Mouse (Mus musculus) forebrain, embryonic 10.5 days (tissue): ENCODE data around the gene D17Wsu92e. TPM values are rescaled to one million over a fixed set of nuclear protein-coding genes. Genes with fewer than 3 reads are reported as not detected.

Experiments used
- DNase-seq: peaks from one replicate; pipeline ENCODE4 v3.0.0-alpha.2; 2017; ENCODE audit warnings: low spot score; ENCODE audit errors: extremely low spot score
- H3K27ac ChIP-seq: fragments of 300-500 bp; sonication (generic); 2 replicates; pipeline ENCODE4 v1.5.1; 2016; ENCODE audit warnings: mild to moderate bottlenecking
- H3K27me3 ChIP-seq: fragments of 300-500 bp; sonication (generic); 2 replicates; pipeline ENCODE4 v1.6.1; 2016; ENCODE audit warnings: mild to moderate bottlenecking; ENCODE audit not compliant: poor library complexity, severe bottlenecking
- H3K36me3 ChIP-seq: fragments of 300-500 bp; sonication (generic); replicated peaks from 2 replicates; pipeline ENCODE4 v1.6.1; 2016; ENCODE audit warnings: mild to moderate bottlenecking, moderate library complexity
- H3K4me1 ChIP-seq: fragments of 300-500 bp; sonication (generic); 2 replicates; pipeline ENCODE4 v1.6.1; 2016
- H3K4me3 ChIP-seq: fragments of 300-500 bp; sonication (generic); 2 replicates; pipeline ENCODE4 v1.5.1; 2016; ENCODE audit warnings: mild to moderate bottlenecking, moderate library complexity
- H3K9me3 ChIP-seq: fragments of 300-500 bp; sonication (generic); 2 replicates; pipeline ENCODE4 v1.6.1; 2016; ENCODE audit warnings: mild to moderate bottlenecking, moderate library complexity
- WGBS: fragments of 180-500 bp; shearing (Covaris S2); methylation state at CpG from one replicate; pipeline ENCODE4 v1.1.7; 2016; 5-methylcytosine and 5-hydroxymethylcytosine counted together
- polyA plus RNA-seq: library from polyadenylated mRNA; unstranded; fragments of >200 nt; fragmentation: Nextera tagmentation; extraction: Ambion mirVana; gene quantifications from 2 replicates; pipeline ENCODE4 v1.2.1, GENCODE M21; 2016

D17Wsu92e gene
- polyA plus RNA-seq, 1 experiment from 2014 or later: 12.4 TPM

- Histone ChIP-seq H3K27me3 (peaks cover 48% of the 10 kb centered on the region), H3K4me3 (no peak overlapping the region), H3K4me1 (peaks cover 53% of the 10 kb centered on the region), H3K9me3 (no peaks in the 10 kb centered on the region), H3K27ac (0 out of 2 replicates have a peak overlapping the region, but pooled peaks have one; percentile 5), H3K36me3 (no peaks in the 10 kb centered on the region)
- DNase-seq: no peak
- 59% methylated on average over 5 of the region's 5 CpGs for WGBS
Measured at GRCm38 (mm10) chr17:27718250-27718649, 102.2 kb downstream of the D17Wsu92e start.

- Histone ChIP-seq H3K4me3 (peak overlapping the region; percentile 48), H3K4me1 (peaks cover 53% of the 10 kb centered on the region), H3K27me3 (peaks cover 48% of the 10 kb centered on the region), H3K27ac (peak overlapping the region; percentile 76), H3K36me3 (no peaks in the 10 kb centered on the region), H3K9me3 (no peaks in the 10 kb centered on the region)
- DNase-seq: peak; percentile 78
- 2% methylated on average over 16 of the region's 16 CpGs for WGBS
Measured at GRCm38 (mm10) chr17:27716804-27717203, 103.6 kb downstream of the D17Wsu92e start.

- Histone ChIP-seq H3K36me3 (no peaks in the 10 kb centered on the region), H3K9me3 (no peaks in the 10 kb centered on the region), H3K27ac (no peak overlapping the region), H3K4me1 (peaks cover 34% of the 10 kb centered on the region), H3K4me3 (no peak overlapping the region), H3K27me3 (peaks cover 50% of the 10 kb centered on the region)
- no peak for DNase-seq
- WGBS: 86% methylated on average over 1 of the region's 1 CpGs
Measured at GRCm38 (mm10) chr17:27712832-27713231, 107.6 kb downstream of the D17Wsu92e start.

- Histone ChIP-seq H3K4me3 (no peak overlapping the region), H3K9me3 (no peaks in the 10 kb centered on the region; the same call in 1 of the 2 replicates), H3K36me3 (no peaks in the 10 kb centered on the region), H3K4me1 (peaks cover 29% of the 10 kb centered on the region), H3K27ac (no peak overlapping the region), H3K27me3 (peaks cover 64% of the 10 kb centered on the region)
- DNase-seq: no peak
- 84% methylated on average over 5 of the region's 5 CpGs for WGBS
Measured at GRCm38 (mm10) chr17:27709650-27710049, 110.8 kb downstream of the D17Wsu92e start.

- Histone ChIP-seq H3K27ac (peak overlapping the region; percentile 75), H3K27me3 (peaks cover 74% of the 10 kb centered on the region), H3K4me1 (peaks cover 29% of the 10 kb centered on the region), H3K4me3 (peak overlapping the region; percentile 49), H3K9me3 (no peaks in the 10 kb centered on the region; the same call in 1 of the 2 replicates), H3K36me3 (no peaks in the 10 kb centered on the region)
- DNase-seq: peak; percentile 98
- WGBS: 4% methylated on average over 25 of the region's 25 CpGs
Measured at GRCm38 (mm10) chr17:27707954-27708661, 112.3 kb downstream of the D17Wsu92e start.

- Histone ChIP-seq H3K9me3 (no peaks in the 10 kb centered on the region; the same call in 1 of the 2 replicates), H3K4me3 (no peak overlapping the region), H3K36me3 (no peaks in the 10 kb centered on the region), H3K27ac (no peak overlapping the region), H3K4me1 (peaks cover 44% of the 10 kb centered on the region), H3K27me3 (peaks cover 83% of the 10 kb centered on the region)
- no peak for DNase-seq
- 29% methylated on average over 10 of the region's 10 CpGs for WGBS
Measured at GRCm38 (mm10) chr17:27705661-27706060, 114.8 kb downstream of the D17Wsu92e start.

- Histone ChIP-seq H3K4me3 (no peak overlapping the region), H3K27ac (no peak overlapping the region), H3K36me3 (no peaks in the 10 kb centered on the region), H3K27me3 (peaks cover 67% of the 10 kb centered on the region), H3K4me1 (peaks cover 41% of the 10 kb centered on the region), H3K9me3 (peaks cover 7% of the 10 kb centered on the region)
- no peak for DNase-seq
- WGBS: 66% methylated on average over 5 of the region's 5 CpGs
Measured at GRCm38 (mm10) chr17:27703961-27704621, 116.4 kb downstream of the D17Wsu92e start.

GRCm38 (mm10) chr17:27702518-27702917, 117.9 kb downstream of the D17Wsu92e start:
- Histone ChIP-seq H3K36me3 (no peaks in the 10 kb centered on the region), H3K27ac (peak overlapping the region; percentile 74), H3K4me3 (peak overlapping the region; percentile 47), H3K27me3 (peaks cover 59% of the 10 kb centered on the region), H3K9me3 (peaks cover 16% of the 10 kb centered on the region), H3K4me1 (peaks cover 25% of the 10 kb centered on the region)
- under 1% methylated on average over 33 of the region's 34 CpGs for WGBS
- peak; percentile 73 for DNase-seq

- no peak overlapping the region for H3K4me3 ChIP-seq
- DNase-seq: no peak
- H3K36me3 ChIP-seq: no peaks in the 10 kb centered on the region
- H3K4me1 ChIP-seq: peaks cover 18% of the 10 kb centered on the region
- 73% methylated on average over 6 of the region's 6 CpGs for WGBS
- H3K9me3 ChIP-seq: peaks cover 16% of the 10 kb centered on the region
- H3K27ac ChIP-seq: no peak overlapping the region
- H3K27me3 ChIP-seq: peaks cover 53% of the 10 kb centered on the region
Measured at GRCm38 (mm10) chr17:27701856-27702255, 118.6 kb downstream of the D17Wsu92e start.

Other genes starting within 250 kb of the D17Wsu92e start
- gene Nudt3, start 197.2 kb downstream of the D17Wsu92e start, polyA plus RNA-seq: 81.9 and 91.7 TPM in 2 replicates
- not detected in 2 replicates for gene RPS10-NUDT3, start 185.4 kb downstream of the D17Wsu92e start, polyA plus RNA-seq
- gene Rps10, start 184.0 kb downstream of the D17Wsu92e start, polyA plus RNA-seq: 919 and 934 TPM in 2 replicates
- gene Pacsin1, start 165.1 kb downstream of the D17Wsu92e start, polyA plus RNA-seq: 4.3 TPM in 2 replicates
- gene Spdef, start 91.7 kb downstream of the D17Wsu92e start, polyA plus RNA-seq: 0.31 TPM in 1 of 2 replicates, not detected in the other
- gene Snrpc, start 17.5 kb upstream of the D17Wsu92e start, polyA plus RNA-seq: 413 and 428 TPM in 2 replicates
- 8.5 and 9.3 TPM in 2 replicates for gene Uhrf1bp1, start 35.8 kb upstream of the D17Wsu92e start, polyA plus RNA-seq
- gene Anks1, start 88.7 kb upstream of the D17Wsu92e start, polyA plus RNA-seq: 21.0 and 21.4 TPM in 2 replicates
- gene Taf11, start 89.2 kb upstream of the D17Wsu92e start, polyA plus RNA-seq: 91.4 and 92.6 TPM in 2 replicates